Mouse (Mus musculus): ENCODE measurements around the gene Lpin3. TPM values are rescaled to one million over a fixed set of nuclear protein-coding genes. Genes with fewer than 3 reads are reported as not detected.

The Lpin3 gene
- polyA plus RNA-seq, 1 experiment from 2014 or later: 1.2 TPM

- no peak overlapping the region for H3K4me2 ChIP-seq (ENCODE audit: low read depth, low read length)
- no peaks in the 10 kb centered on the region for H3K36me3 ChIP-seq (replicated peaks; ENCODE audit: insufficient read depth, low read length)
- ATAC-seq (no peak), DNase-seq (no peak)
- TF ChIP-seq EP300 (IDR thresholded peaks at IDR 0.05; ENCODE audit: low read depth) (no peak), CTCF (IDR thresholded peaks at IDR 0.05; ENCODE audit: low read depth) (no peak)
- peaks cover 15% of the 10 kb centered on the region for H3K27me3 ChIP-seq (ENCODE audit: insufficient read depth, low read length)
- H3K9ac ChIP-seq (replicated peaks): no peak overlapping the region
- H3K4me3 ChIP-seq (ENCODE audit: low read depth, low read length): no peak overlapping the region
- 91% methylated on average over 3 of the region's 3 CpGs for WGBS (ENCODE audit: insufficient replicate concordance)
- no peaks in the 10 kb centered on the region for H3K9me3 ChIP-seq (ENCODE audit: low read length)
- no peak overlapping the region for H3K27ac ChIP-seq (ENCODE audit: low read depth)
- no peaks in the 10 kb centered on the region for H3K4me1 ChIP-seq (ENCODE audit: insufficient read depth)
Observed at GRCm38 (mm10) chr2:160917313-160917712, 36.8 kb downstream of the Lpin3 start.

DNA sequence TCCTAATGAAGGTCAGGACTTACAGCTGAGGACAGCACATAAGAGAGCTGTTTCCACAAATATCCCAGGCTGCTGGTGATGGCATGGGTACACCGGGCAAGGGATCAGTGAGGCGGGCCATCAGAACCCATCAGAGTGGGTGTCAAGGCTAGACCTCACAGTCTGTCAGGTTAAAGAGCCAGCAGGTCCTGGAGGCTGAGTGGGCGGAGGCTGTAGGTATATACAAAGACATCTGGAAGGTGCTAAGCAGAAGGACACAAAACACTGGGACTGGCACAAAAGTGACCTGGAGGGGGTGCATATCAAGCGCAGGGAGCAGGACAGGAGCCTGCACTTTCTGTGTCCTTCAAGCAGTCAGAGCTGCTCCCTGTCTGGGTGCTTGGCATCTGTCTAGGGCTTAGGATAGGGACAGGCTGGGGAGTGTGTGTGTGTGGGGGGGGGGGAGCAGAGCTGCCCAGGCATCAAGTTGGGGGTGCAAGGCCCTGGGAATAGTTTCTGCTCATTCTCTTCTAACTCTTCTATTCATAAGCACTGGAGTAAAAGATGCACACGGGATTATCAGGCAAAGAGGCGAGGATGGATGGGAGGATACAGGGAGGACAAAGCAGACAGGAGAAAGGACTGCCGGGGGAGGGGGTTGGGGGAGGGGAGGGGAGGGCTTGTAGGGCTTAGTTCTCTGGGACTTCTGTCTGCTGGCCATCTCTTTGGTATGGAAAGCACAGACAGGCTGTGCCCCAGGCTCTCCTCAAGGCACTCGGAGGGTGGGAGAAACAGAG is 37.9 kb downstream of the Lpin3 start:
- no peak overlapping the region for H3K4me3 ChIP-seq (ENCODE audit: low read depth, low read length)
- WGBS (ENCODE audit: insufficient replicate concordance): 66% methylated on average over 8 of the region's 8 CpGs
- H3K9me3 ChIP-seq (ENCODE audit: low read length): no peaks in the 10 kb centered on the region
- DNase-seq (no peak), ATAC-seq (no peak)
- no peak overlapping the region for H3K27ac ChIP-seq (ENCODE audit: low read depth)
- no peaks in the 10 kb centered on the region for H3K4me1 ChIP-seq (ENCODE audit: insufficient read depth)
- no peak overlapping the region for H3K4me2 ChIP-seq (ENCODE audit: low read depth, low read length)
- H3K36me3 ChIP-seq (replicated peaks; ENCODE audit: insufficient read depth, low read length): no peaks in the 10 kb centered on the region
- H3K9ac ChIP-seq (replicated peaks): no peak overlapping the region
- TF ChIP-seq CTCF (IDR thresholded peaks at IDR 0.05; ENCODE audit: low read depth): no peak
- no peak for TF ChIP-seq EP300 (IDR thresholded peaks at IDR 0.05; ENCODE audit: low read depth)
- H3K27me3 ChIP-seq (ENCODE audit: insufficient read depth, low read length): peaks cover 5% of the 10 kb centered on the region

DNA sequence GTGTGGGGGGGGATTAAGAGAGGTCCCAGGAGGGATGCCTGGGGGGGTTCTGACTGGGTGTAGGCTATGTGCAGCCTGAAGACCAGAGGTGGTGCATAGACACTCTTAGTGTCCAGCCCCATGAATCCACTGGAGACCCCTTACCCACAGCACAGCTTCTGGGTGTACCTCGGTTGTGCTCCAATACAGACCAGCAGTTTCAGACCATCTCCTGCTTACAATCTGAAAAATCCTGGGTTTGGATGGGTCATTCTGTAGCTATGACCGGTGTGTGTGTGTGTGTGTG is 38.4 kb downstream of the Lpin3 start:
- 91% methylated on average over 2 of the region's 2 CpGs for WGBS (ENCODE audit: insufficient replicate concordance)

DNA sequence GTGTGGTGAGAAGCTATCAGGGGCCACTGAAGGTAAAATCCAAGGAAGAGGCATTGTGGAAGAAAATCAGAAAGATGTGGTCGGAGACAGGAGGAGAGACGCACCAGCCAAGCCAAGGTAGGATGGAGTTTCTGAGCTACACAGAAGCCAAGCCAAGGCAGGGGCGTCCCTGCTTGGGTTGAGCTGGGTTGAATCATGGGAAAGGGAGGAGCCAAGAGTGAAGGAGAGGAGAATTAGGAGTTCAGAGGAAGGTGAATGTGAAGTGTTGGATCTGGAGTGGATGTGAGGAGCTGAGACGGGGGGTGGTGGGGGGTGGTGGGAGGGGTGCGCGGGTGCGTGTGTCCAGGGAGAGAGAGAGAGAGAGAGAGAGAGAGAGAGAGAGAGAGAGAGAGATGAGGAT is 40.8 kb downstream of the Lpin3 start:
- Histone ChIP-seq H3K27me3 (ENCODE audit: insufficient read depth, low read length) (no peaks in the 10 kb centered on the region), H3K36me3 (replicated peaks; ENCODE audit: insufficient read depth, low read length) (no peaks in the 10 kb centered on the region), H3K4me1 (ENCODE audit: insufficient read depth) (no peaks in the 10 kb centered on the region), H3K9ac (replicated peaks) (no peak overlapping the region), H3K9me3 (ENCODE audit: low read length) (no peaks in the 10 kb centered on the region), H3K27ac (ENCODE audit: low read depth) (no peak overlapping the region), H3K4me3 (ENCODE audit: low read depth, low read length) (no peak overlapping the region), H3K4me2 (ENCODE audit: low read depth, low read length) (no peak overlapping the region)
- DNase-seq: no peak
- 75% methylated on average over 5 of the region's 7 CpGs for WGBS (ENCODE audit: insufficient replicate concordance)
- TF ChIP-seq EP300 (IDR thresholded peaks at IDR 0.05; ENCODE audit: low read depth): no peak
- no peak for ATAC-seq

More for the DNA sequence above, 38.4 kb downstream of the Lpin3 start:
- Histone ChIP-seq H3K36me3 (replicated peaks; ENCODE audit: insufficient read depth, low read length) (no peaks in the 10 kb centered on the region), H3K27me3 (ENCODE audit: insufficient read depth, low read length) (0 out of 2 replicates have a peak, but pooled peaks cover 3% of the 10 kb centered on the region), H3K4me3 (ENCODE audit: low read depth, low read length) (no peak overlapping the region), H3K9me3 (ENCODE audit: low read length) (no peaks in the 10 kb centered on the region), H3K4me1 (ENCODE audit: insufficient read depth) (no peaks in the 10 kb centered on the region), H3K27ac (ENCODE audit: low read depth) (no peak overlapping the region), H3K4me2 (ENCODE audit: low read depth, low read length) (no peak overlapping the region), H3K9ac (replicated peaks) (no peak overlapping the region)
- no peak for DNase-seq
- ATAC-seq: no peak
- TF ChIP-seq EP300 (IDR thresholded peaks at IDR 0.05; ENCODE audit: low read depth): no peak
- TF ChIP-seq CTCF (IDR thresholded peaks at IDR 0.05; ENCODE audit: low read depth): no peak

DNA sequence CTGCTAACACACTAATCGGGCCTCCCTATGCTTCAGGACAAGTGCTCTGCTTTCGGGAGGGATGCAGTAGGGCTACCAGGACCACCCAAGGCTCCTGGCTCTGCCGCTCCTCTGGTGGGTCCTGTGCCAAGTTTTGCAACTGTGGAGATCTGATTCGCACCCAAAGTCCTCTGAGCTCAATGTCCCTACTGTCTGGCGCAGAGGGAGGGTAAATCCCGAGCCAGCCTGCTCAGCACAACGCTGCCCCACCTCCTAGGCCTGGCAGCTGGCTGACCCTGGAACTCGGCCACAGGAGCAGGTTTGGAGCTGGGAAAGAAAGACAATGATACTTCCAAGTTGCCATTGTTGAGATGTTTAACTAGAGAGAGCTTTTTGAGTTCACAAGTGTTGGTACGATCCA is 44.7 kb downstream of the Lpin3 start:
- no peak overlapping the region for H3K4me3 ChIP-seq (ENCODE audit: low read depth, low read length)
- no peak for ATAC-seq
- no peak overlapping the region for H3K9ac ChIP-seq (replicated peaks)
- no peaks in the 10 kb centered on the region for H3K4me1 ChIP-seq (ENCODE audit: insufficient read depth)
- TF ChIP-seq CTCF (IDR thresholded peaks at IDR 0.05; ENCODE audit: low read depth): no peak
- no peak for TF ChIP-seq EP300 (IDR thresholded peaks at IDR 0.05; ENCODE audit: low read depth)
- H3K4me2 ChIP-seq (ENCODE audit: low read depth, low read length): no peak overlapping the region
- DNase-seq: no peak
- 67% methylated on average over 9 of the region's 9 CpGs for WGBS (ENCODE audit: insufficient replicate concordance)
- H3K36me3 ChIP-seq (replicated peaks; ENCODE audit: insufficient read depth, low read length): no peaks in the 10 kb centered on the region
- no peak overlapping the region for H3K27ac ChIP-seq (ENCODE audit: low read depth)
- H3K9me3 ChIP-seq (ENCODE audit: low read length): no peaks in the 10 kb centered on the region
- no peaks in the 10 kb centered on the region for H3K27me3 ChIP-seq (ENCODE audit: insufficient read depth, low read length)

GRCm38 (mm10) chr2:160931378-160931777 is 50.9 kb downstream of the Lpin3 start:
- no peak overlapping the region for H3K4me2 ChIP-seq (ENCODE audit: low read depth, low read length)
- H3K27me3 ChIP-seq (ENCODE audit: insufficient read depth, low read length): no peaks in the 10 kb centered on the region
- no peaks in the 10 kb centered on the region for H3K4me1 ChIP-seq (ENCODE audit: insufficient read depth)
- ATAC-seq (no peak), DNase-seq (no peak)
- H3K9me3 ChIP-seq (ENCODE audit: low read length): no peaks in the 10 kb centered on the region
- no peak overlapping the region for H3K27ac ChIP-seq (ENCODE audit: low read depth)
- no peaks in the 10 kb centered on the region for H3K36me3 ChIP-seq (replicated peaks; ENCODE audit: insufficient read depth, low read length)
- TF ChIP-seq CTCF (IDR thresholded peaks at IDR 0.05; ENCODE audit: low read depth): 0 out of 2 replicates have a peak, but pooled peaks have one; percentile 19
- no peak for TF ChIP-seq EP300 (IDR thresholded peaks at IDR 0.05; ENCODE audit: low read depth)
- WGBS (ENCODE audit: insufficient replicate concordance): 80% methylated on average over 5 of the region's 5 CpGs
- H3K4me3 ChIP-seq (ENCODE audit: low read depth, low read length): no peak overlapping the region
- H3K9ac ChIP-seq (replicated peaks): no peak overlapping the region

Measured in liver, postnatal 0 days (tissue).